Comparison of ENCODE assay signal across 8 mouse cellular contexts in genomic region chr2:125857707-125858106, GRCm38 (mm10). TPM values are rescaled to one million over a fixed set of nuclear protein-coding genes. Genes with fewer than 3 reads are reported as not detected.
DNase-seq lines count a peak whose midpoint lies in the region; ATAC-seq and TF ChIP-seq lines count a peak whose summit lies in the region.

No protein-coding gene starts in this region.

- TF ChIP-seq POLR2A in bone marrow macrophage, adult 2 months (IDR thresholded peaks at IDR 0.05; ENCODE audit: borderline replicate concordance, low read depth, low read length) = no peak

- intact Hi-C loops in heart, postnatal 14 days (cut with DNase I) = loop anchor here (1.0 to 10.0 kb wide), 3 partner anchors 69 to 295 kb away; partner anchors contain the start of genes Dtwd1 and Fam227b

- no peaks in the 10 kb centered on the region for H3K36me3 ChIP-seq in heart, embryonic 15.5 days
- no peaks in the 10 kb centered on the region for H3K36me3 ChIP-seq in hindbrain, embryonic 15.5 days
- H3K36me3 ChIP-seq in midbrain, embryonic 13.5 days = no peaks in the 10 kb centered on the region

- peak overlapping the region; percentile 100 for H3K4me3 ChIP-seq in heart, embryonic 15.5 days
- H3K4me3 ChIP-seq in bone marrow macrophage, adult 2 months (ENCODE audit: insufficient read depth, low read length) = peak overlapping the region; percentile 80; the same call in 1 of the 2 replicates
- H3K4me3 ChIP-seq in hindbrain, embryonic 15.5 days = peak overlapping the region; percentile 87
- H3K4me3 ChIP-seq in midbrain, embryonic 13.5 days (replicated peaks) = peak overlapping the region; percentile 100

- peak overlapping the region; percentile 76 for H3K4me2 ChIP-seq in heart, embryonic 15.5 days
- H3K4me2 ChIP-seq in hindbrain, embryonic 15.5 days = peak overlapping the region; percentile 60
- H3K4me2 ChIP-seq in midbrain, embryonic 13.5 days (replicated peaks) = peak overlapping the region; percentile 68

- no peak overlapping the region for H3K9ac ChIP-seq in heart, embryonic 15.5 days
- no peak overlapping the region; the same call in 1 of the 2 replicates for H3K9ac ChIP-seq in hindbrain, embryonic 15.5 days
- H3K9ac ChIP-seq in midbrain, embryonic 13.5 days (replicated peaks) = peak overlapping the region; percentile 100

- no peak for DNase-seq in heart, postnatal 14 days
- no peak for DNase-seq in thymus, postnatal 25 days
- DNase-seq in cerebellum, postnatal 36 days = no peak
- no peak for DNase-seq in left cerebral cortex, adult 18-20 months (ENCODE audit: low spot score in 2 of 2)

- no peak for ATAC-seq in heart, embryonic 15.5 days (replicated peaks; ENCODE audit: insufficient number of reproducible peaks, insufficient read depth, low FRiP score, low read depth)
- ATAC-seq in hindbrain, embryonic 15.5 days (ENCODE audit: low FRiP score, low read depth) = no peak
- ATAC-seq in midbrain, embryonic 13.5 days = no peak

- H3K9me3 ChIP-seq in heart, embryonic 15.5 days (replicated peaks) = no peaks in the 10 kb centered on the region
- no peaks in the 10 kb centered on the region for H3K9me3 ChIP-seq in hindbrain, embryonic 15.5 days
- H3K9me3 ChIP-seq in midbrain, embryonic 13.5 days = no peaks in the 10 kb centered on the region

- H3K27me3 ChIP-seq in heart, embryonic 15.5 days = no peaks in the 10 kb centered on the region
- no peaks in the 10 kb centered on the region for H3K27me3 ChIP-seq in hindbrain, embryonic 15.5 days
- no peaks in the 10 kb centered on the region for H3K27me3 ChIP-seq in midbrain, embryonic 13.5 days

- no peak for TF ChIP-seq CTCF in bone marrow macrophage, adult 2 months (IDR thresholded peaks at IDR 0.05; ENCODE audit: low read depth, low read length)

- no peak overlapping the region for H3K27ac ChIP-seq in heart, embryonic 15.5 days
- no peak overlapping the region for H3K27ac ChIP-seq in bone marrow macrophage, adult 2 months (ENCODE audit: insufficient read depth, low read depth, low read length)
- H3K27ac ChIP-seq in hindbrain, embryonic 15.5 days (replicated peaks) = no peak overlapping the region
- H3K27ac ChIP-seq in midbrain, embryonic 13.5 days = no peak overlapping the region

- H3K4me1 ChIP-seq in heart, embryonic 15.5 days (replicated peaks) = peaks cover 7% of the 10 kb centered on the region; the same call in 1 of the 2 replicates
- peaks cover 8% of the 10 kb centered on the region for H3K4me1 ChIP-seq in bone marrow macrophage, adult 2 months (ENCODE audit: control insufficient read depth, insufficient read depth, low read length)
- peaks cover 19% of the 10 kb centered on the region for H3K4me1 ChIP-seq in hindbrain, embryonic 15.5 days (replicated peaks)
- peaks cover 22% of the 10 kb centered on the region for H3K4me1 ChIP-seq in midbrain, embryonic 13.5 days (replicated peaks)

- WGBS in heart, embryonic 15.5 days = 41% methylated on average over 3 of the region's 3 CpGs
- WGBS in hindbrain, embryonic 15.5 days = 52% methylated on average over 3 of the region's 3 CpGs
- 48% methylated on average over 3 of the region's 3 CpGs for WGBS in midbrain, embryonic 13.5 days

RNA-seq across cellular contexts. Expression of gene Galk2, which starts 1.2 kb away (rescaled TPM):
- 26.8 and 32.0 TPM in 2 replicates for polyA plus RNA-seq in heart, embryonic 15.5 days (2015; fragmentation: Nextera tagmentation; extraction: Ambion mirVana)
- total RNA-seq in heart, postnatal 14 days (2021) = 10 to 100 TPM; 12.0 to 14.0 TPM
- 62.4 and 68.7 TPM in 2 replicates for polyA plus RNA-seq in bone marrow macrophage, adult 2 months (2012; ENCODE audit: insufficient read depth, insufficient read length, missing spikeins)
- polyA plus RNA-seq in hindbrain, embryonic 15.5 days (2015; fragmentation: Nextera tagmentation; extraction: Ambion mirVana) = 29.2 and 30.1 TPM in 2 replicates
- polyA plus RNA-seq in midbrain, embryonic 13.5 days (2015; fragmentation: Nextera tagmentation; extraction: Ambion mirVana) = 28.6 and 32.8 TPM in 2 replicates
- 10 to 100 TPM; 28.4 to 29.0 TPM for total RNA-seq in left cerebral cortex, adult 18-20 months (2021)

RNA-seq across cellular contexts. Expression of gene Cops2, which starts 1.2 kb away (rescaled TPM):
- 53.2 and 57.0 TPM in 2 replicates for polyA plus RNA-seq in heart, embryonic 15.5 days (2015; fragmentation: Nextera tagmentation; extraction: Ambion mirVana)
- 10 to 100 TPM; 74.7 to 90.3 TPM for total RNA-seq in heart, postnatal 14 days (2021)
- 79.6 and 91.4 TPM in 2 replicates for polyA plus RNA-seq in bone marrow macrophage, adult 2 months (2012; ENCODE audit: insufficient read depth, insufficient read length, missing spikeins)
- 58.1 and 60.7 TPM in 2 replicates for polyA plus RNA-seq in hindbrain, embryonic 15.5 days (2015; fragmentation: Nextera tagmentation; extraction: Ambion mirVana)
- polyA plus RNA-seq in midbrain, embryonic 13.5 days (2015; fragmentation: Nextera tagmentation; extraction: Ambion mirVana) = 71.5 and 73.7 TPM in 2 replicates
- total RNA-seq in left cerebral cortex, adult 18-20 months (2021) = 100 to 1,000 TPM; 102 TPM
